In the genomic region with DNA sequence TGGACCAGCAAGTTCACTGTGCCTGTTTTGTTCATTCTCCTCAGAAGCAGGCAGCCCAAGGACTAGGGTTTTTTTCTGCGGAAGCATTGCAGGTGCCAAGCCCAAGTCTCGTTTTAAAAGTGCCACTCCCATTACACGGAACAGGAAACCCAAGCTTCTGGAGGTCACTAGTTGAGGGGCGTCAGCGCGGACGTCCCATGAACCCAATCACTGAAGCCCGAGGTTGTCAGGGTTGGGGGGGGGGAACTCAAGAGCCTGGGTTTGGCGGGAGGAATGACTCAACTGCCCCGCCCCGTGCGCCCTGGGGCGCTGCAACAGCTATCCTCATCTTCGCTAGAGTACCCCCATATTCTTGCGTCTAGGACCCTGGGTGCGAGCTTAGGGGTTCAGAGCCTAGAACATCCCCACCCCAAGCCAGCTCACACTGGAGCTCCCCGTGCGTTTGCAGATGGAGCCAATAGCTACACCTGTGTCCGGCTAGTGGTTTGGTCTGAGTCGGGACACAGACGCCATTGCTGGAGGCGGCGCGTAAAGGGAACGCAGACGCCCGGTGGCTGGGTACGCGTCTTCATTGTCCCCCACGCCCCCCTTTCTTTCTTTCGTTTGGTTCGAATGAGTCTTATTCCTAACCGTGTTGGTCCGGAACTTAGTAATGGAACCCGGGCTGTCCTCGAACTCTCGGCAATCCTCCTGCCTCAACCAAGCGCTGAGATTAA, we compare ENCODE assay signal across 8 mouse cellular contexts. TPM values are rescaled to one million over a fixed set of nuclear protein-coding genes. Genes with fewer than 3 reads are reported as not detected.
DNase-seq lines count a peak whose midpoint lies in the region; TF ChIP-seq lines count a peak whose summit lies in the region.

No protein-coding gene starts in this region.

- in situ Hi-C loops in ES-E14 (cut with MboI; ENCODE audit: low sequenced_read_pairs in 2 of 2, unreplicated experiment in 2 of 2) = no loop called here

- H3K27ac ChIP-seq in ES-E14 (ENCODE audit: insufficient read depth, low read depth, low read length, poor library complexity, severe bottlenecking) = peak overlapping the region; percentile 99
- peak overlapping the region; percentile 91 for H3K27ac ChIP-seq in brown adipose tissue, adult 24 weeks (replicated peaks; ENCODE audit: low read depth, low read length)

- H3K9me3 ChIP-seq in ES-E14 (ENCODE audit: control insufficient read depth, insufficient read depth, low read depth, low read length) = no peaks in the 10 kb centered on the region

- intact Hi-C loops in heart, postnatal 14 days (cut with DNase I) = loop anchor here (2.0 to 5.0 kb wide), 2 partner anchors 55 to 63 kb away; a partner anchor contains a TSS

- peak overlapping the region; percentile 72 to 81 for H3K4me3 ChIP-seq in ES-E14 (ENCODE audit: insufficient read depth in 1 of 2, low read depth in 1 of 2, low read length in 2 of 2, poor library complexity in 1 of 2, severe bottlenecking in 1 of 2)
- H3K4me3 ChIP-seq in brown adipose tissue, adult 24 weeks (ENCODE audit: insufficient read depth, low read depth, low read length) = peak overlapping the region; percentile 80

- no peaks in the 10 kb centered on the region for H3K36me3 ChIP-seq in ES-E14 (ENCODE audit: control insufficient read depth, insufficient read depth, low read length, poor library complexity, severe bottlenecking)

- peak overlapping the region; percentile 79 for H3K9ac ChIP-seq in ES-E14 (ENCODE audit: insufficient read depth, low read depth, low read length, poor library complexity, severe bottlenecking)

- peak; percentile 70 for DNase-seq in ES-E14 (ENCODE audit: low read depth, low spot score)
- peak; percentile 33 for DNase-seq in fibroblast of lung, adult 2 months (ENCODE audit: low read depth)
- peak; percentile 60 to 62 for DNase-seq in heart, postnatal 14 days
- DNase-seq in kidney, postnatal 4 days = peak; percentile 63 to 80
- DNase-seq in lung, postnatal 36 days = peak; percentile 92
- DNase-seq in retina, adult 2 months (ENCODE audit: low read depth, low spot score) = peak; percentile 4
- peak; percentile 74 for DNase-seq in urinary bladder, postnatal 14 days (ENCODE audit: low spot score)

- peaks cover 14 to 17% of the 10 kb centered on the region in 2 experiments for H3K4me1 ChIP-seq in ES-E14 (ENCODE audit: control insufficient read depth in 2 of 2, insufficient read depth in 2 of 2, low read length in 2 of 2, poor library complexity in 1 of 2)
- no peaks in the 10 kb centered on the region for H3K4me1 ChIP-seq in brown adipose tissue, adult 24 weeks (ENCODE audit: control insufficient read depth, insufficient read depth, insufficient read length, low read length)

TF ChIP-seq in ES-E14, 5 proteins besides CTCF, POLR2A, EP300 and RAD21:
- TF ChIP-seq ZNF384 (IDR thresholded peaks at IDR 0.05; ENCODE audit: low read depth, low read length) = 0 out of 2 replicates have a peak, but pooled peaks have one; percentile 35
- no peak; the same call in 1 of the 2 replicates for TF ChIP-seq HCFC1 (IDR thresholded peaks at IDR 0.05; ENCODE audit: borderline replicate concordance, insufficient read depth, low read length)
- TF ChIP-seq CHD2 (IDR thresholded peaks at IDR 0.05; ENCODE audit: low read depth, low read length) = 0 out of 2 replicates have a peak, but pooled peaks have one; percentile 27
- TF ChIP-seq ZC3H11A (IDR thresholded peaks at IDR 0.05; ENCODE audit: borderline replicate concordance, low read depth, low read length) = no peak
- TF ChIP-seq MAFK (IDR thresholded peaks at IDR 0.05; ENCODE audit: insufficient read depth, low read depth, low read length) = 0 out of 2 replicates have a peak, but pooled peaks have one; percentile 25

RNA-seq across cellular contexts. Expression of a gene that starts 56.1 kb away (rescaled TPM):
- 179 and 282 TPM in 2 replicates for total RNA-seq in ES-E14 (2012; rRNA removed)
- polyA plus RNA-seq in brown adipose tissue, adult 24 weeks (2012; ENCODE audit: insufficient read depth, insufficient read length, missing spikeins) = 124 and 161 TPM in 2 replicates
- total RNA-seq in heart, postnatal 14 days (2021) = 100 to 1,000 TPM; 120 to 130 TPM

Comparison
In these comparisons a context has a peak if more than half of its experiments do, and no peak if none do; other contexts are left out.
1. Peak in every context shown above with its lines: DNase-seq, H3K4me3 ChIP-seq and H3K27ac ChIP-seq.
2. DNase-seq: peak in every context shown above with its lines; median percentile 92 in lung, postnatal 36 days; 74 in urinary bladder, postnatal 14 days; 72 in kidney, postnatal 4 days; 70 in ES-E14; 61 in heart, postnatal 14 days; 33 in fibroblast of lung, adult 2 months; 4 in retina, adult 2 months.